ENCODE assay signal across 8 mouse cellular contexts in the genomic region with DNA sequence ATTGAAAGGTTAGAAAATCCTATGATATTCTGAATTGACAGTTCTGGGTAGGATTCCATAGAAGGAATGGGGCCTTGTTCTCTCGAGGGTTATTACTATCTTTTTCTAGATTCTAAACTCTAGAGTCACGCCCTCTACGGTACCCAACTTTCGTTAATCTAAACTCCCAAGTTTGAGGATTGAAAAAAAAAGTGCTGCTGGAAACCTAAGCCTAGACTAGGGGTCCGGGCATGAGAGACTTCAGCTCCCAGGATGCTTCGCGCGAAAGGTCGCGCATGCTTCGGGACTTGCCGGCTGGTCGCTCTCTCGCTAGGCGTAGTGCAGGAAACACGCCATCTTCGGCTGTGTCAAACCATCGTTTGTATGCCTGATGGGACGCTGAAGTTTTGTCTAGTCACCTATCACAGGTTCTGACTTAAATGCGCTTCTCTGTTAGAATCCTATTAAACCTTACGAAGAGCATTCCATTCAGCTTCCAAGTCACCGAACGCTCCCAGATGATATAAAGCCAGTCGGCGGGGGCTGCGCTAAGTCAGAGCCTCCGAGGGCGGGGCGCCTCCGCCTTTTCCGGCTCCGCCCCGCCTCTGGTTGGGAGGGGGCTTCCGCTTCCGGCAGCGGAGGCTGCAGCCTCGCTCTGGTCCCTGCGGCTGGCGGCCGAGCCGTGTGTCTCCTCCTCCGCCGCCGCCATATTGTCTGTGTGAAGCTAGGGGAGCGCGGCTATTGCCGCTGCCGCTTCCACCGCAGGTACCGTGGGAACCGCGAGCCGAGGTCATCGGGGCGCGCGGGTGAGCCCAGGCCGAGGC. TPM values are rescaled to one million over a fixed set of nuclear protein-coding genes. Genes with fewer than 3 reads are reported as not detected.
A peak's percentile ranks its signal among the peaks of the same experiment; 100 is the strongest.
DNase-seq lines count a peak whose midpoint lies in the region; ATAC-seq lines count a peak whose summit lies in the region.

TSS of gene Csnk2a1 (plus strand) at position 592 of the 803 bp plus-strand sequence.

- H3K27ac ChIP-seq in brown adipose tissue, adult 24 weeks (replicated peaks; ENCODE audit: low read depth, low read length), result peak within 1 kb of the TSS; percentile 97
- H3K27ac ChIP-seq in heart, embryonic 14.5 days (replicated peaks in 1 of 2; ENCODE audit: control insufficient read depth in 1 of 2, insufficient read depth in 1 of 2, low read depth in 2 of 2, low read length in 2 of 2), result peak within 1 kb of the TSS; percentile 91 to 99
- peak within 1 kb of the TSS; percentile 96 for H3K27ac ChIP-seq in liver, embryonic 13.5 days
- H3K27ac ChIP-seq in stomach, embryonic 16.5 days (ENCODE audit: low read length), result peak within 1 kb of the TSS; percentile 100

- peak within 1 kb of the TSS; percentile 98 for H3K4me3 ChIP-seq in brown adipose tissue, adult 24 weeks (ENCODE audit: insufficient read depth, low read depth, low read length)
- H3K4me3 ChIP-seq in heart, embryonic 14.5 days (ENCODE audit: control insufficient read depth in 1 of 2, insufficient read depth in 1 of 2, low read depth in 1 of 2, low read length in 2 of 2), result peak within 1 kb of the TSS; percentile 62 to 95
- H3K4me3 ChIP-seq in liver, embryonic 13.5 days (replicated peaks), result peak within 1 kb of the TSS; percentile 96
- peak within 1 kb of the TSS; percentile 93 for H3K4me3 ChIP-seq in stomach, embryonic 16.5 days (replicated peaks; ENCODE audit: low read length)

- H3K27me3 ChIP-seq in heart, embryonic 14.5 days (ENCODE audit: control insufficient read depth, insufficient read depth, low read length), result no peaks in the 10 kb centered on the region
- no peaks in the 10 kb centered on the region for H3K27me3 ChIP-seq in liver, embryonic 13.5 days
- H3K27me3 ChIP-seq in stomach, embryonic 16.5 days (ENCODE audit: control insufficient read depth, insufficient read depth, low read length), result no peaks in the 10 kb centered on the region

- ATAC-seq in heart, embryonic 14.5 days (ENCODE audit: insufficient number of reproducible peaks, insufficient read depth, low FRiP score, low read depth), result peak; percentile 92
- ATAC-seq in liver, embryonic 13.5 days (ENCODE audit: low read depth), result peak; percentile 93
- ATAC-seq in stomach, embryonic 16.5 days (ENCODE audit: insufficient read depth, low FRiP score), result peak; percentile 97

- peak; percentile 93 for DNase-seq in CD4-positive, CD25-positive, alpha-beta regulatory T cell, adult 2 months (ENCODE audit: low read depth, low spot score)
- DNase-seq in fibroblast of lung, adult 2 months (ENCODE audit: low read depth), result peak; percentile 84
- DNase-seq in kidney, postnatal 14 days, result peak; percentile 95
- DNase-seq in liver, embryonic 13.5 days, result peak; percentile 87
- peak; percentile 93 for DNase-seq in neural tube, embryonic 10.5 days (ENCODE audit: extremely low spot score, low spot score)

- H3K4me2 ChIP-seq in heart, embryonic 14.5 days (ENCODE audit: low read length), result peak within 1 kb of the TSS; percentile 85
- peak within 1 kb of the TSS; percentile 79 for H3K4me2 ChIP-seq in liver, embryonic 13.5 days
- peak within 1 kb of the TSS; percentile 80 for H3K4me2 ChIP-seq in stomach, embryonic 16.5 days (ENCODE audit: low read depth, low read length)

- under 1% methylated on average over 52 of the region's 58 CpGs for WGBS in heart, embryonic 14.5 days
- WGBS in liver, embryonic 13.5 days (ENCODE audit: insufficient replicate concordance), result under 1% methylated on average over 57 of the region's 58 CpGs
- WGBS in stomach, embryonic 16.5 days, result under 1% methylated on average over 55 of the region's 58 CpGs

- H3K9ac ChIP-seq in heart, embryonic 14.5 days (ENCODE audit: low read length), result peak within 1 kb of the TSS; percentile 97
- H3K9ac ChIP-seq in liver, embryonic 13.5 days, result peak within 1 kb of the TSS; percentile 96
- peak within 1 kb of the TSS; percentile 100 for H3K9ac ChIP-seq in stomach, embryonic 16.5 days (ENCODE audit: low read length)

- peaks cover 6% of the 10 kb centered on the region; the same call in 1 of the 2 replicates for H3K4me1 ChIP-seq in brown adipose tissue, adult 24 weeks (ENCODE audit: control insufficient read depth, insufficient read depth, insufficient read length, low read length)
- peaks cover 4 to 22% of the 10 kb centered on the region in 2 experiments; a peak in 3 of 4 replicates for H3K4me1 ChIP-seq in heart, embryonic 14.5 days (ENCODE audit: control insufficient read depth in 2 of 2, insufficient read depth in 2 of 2, low read length in 2 of 2)
- peaks cover 50% of the 10 kb centered on the region for H3K4me1 ChIP-seq in liver, embryonic 13.5 days (replicated peaks)
- H3K4me1 ChIP-seq in stomach, embryonic 16.5 days (ENCODE audit: control insufficient read depth, insufficient read depth, low read length), result peaks cover 17% of the 10 kb centered on the region

- H3K9me3 ChIP-seq in heart, embryonic 14.5 days (ENCODE audit: control insufficient read depth, low read length), result no peaks in the 10 kb centered on the region
- no peaks in the 10 kb centered on the region for H3K9me3 ChIP-seq in liver, embryonic 13.5 days (replicated peaks)
- H3K9me3 ChIP-seq in stomach, embryonic 16.5 days (replicated peaks; ENCODE audit: control insufficient read depth, low read length), result peaks cover 3% of the 10 kb centered on the region; the same call in 1 of the 2 replicates

- H3K36me3 ChIP-seq in heart, embryonic 14.5 days (ENCODE audit: control insufficient read depth, insufficient read depth, low read length), result no peaks in the 10 kb centered on the region
- peaks cover 23% of the 10 kb centered on the region for H3K36me3 ChIP-seq in liver, embryonic 13.5 days
- peaks cover 4% of the 10 kb centered on the region for H3K36me3 ChIP-seq in stomach, embryonic 16.5 days (ENCODE audit: control insufficient read depth, insufficient read depth, low read length)

RNA-seq across cellular contexts. Expression of gene Csnk2a1, which starts in this region (rescaled TPM):
- polyA plus RNA-seq in brown adipose tissue, adult 24 weeks (2012; ENCODE audit: insufficient read depth, insufficient read length, missing spikeins), result 90.2 and 95.3 TPM in 2 replicates
- polyA plus RNA-seq in heart, embryonic 14.5 days (2014; fragmentation: Nextera tagmentation; extraction: Ambion mirVana), result 72.5 and 106 TPM in 2 replicates
- polyA plus RNA-seq in liver, embryonic 13.5 days (2015; fragmentation: Nextera tagmentation; extraction: Ambion mirVana), result 51.5 and 53.3 TPM in 2 replicates
- polyA plus RNA-seq in stomach, embryonic 16.5 days (2015; fragmentation: Nextera tagmentation; extraction: Ambion mirVana), result 74.1 and 78.3 TPM in 2 replicates

Comparison
In these comparisons a context has a peak if more than half of its experiments do, and no peak if none do; other contexts are left out.
1. Peak in every context shown above with its lines: DNase-seq, ATAC-seq, H3K4me3 ChIP-seq and H3K27ac ChIP-seq.